Mouse (Mus musculus) liver, embryonic 16.5 days (tissue): ENCODE measurements at regions not wholly inside any gene's neighbourhood (a gene's known extent, or its start where the extent isn't known, plus 50 kb on each side); places are given as distances from the start of the nearest gene placed in this dataset.
"Not testable (repeated sequence)": the region's sequence is repeated elsewhere in the genome, so short reads cannot be mapped to it uniquely, and the experiment has no call there.

Experiments used
- ATAC-seq: fragments of 200-750 bp; cut with Nextera tagmentation; 2 replicates; pipeline ENCODE4 v1.8.0; 2017; ENCODE audit warnings: low read depth, mild to moderate bottlenecking, moderate number of reproducible peaks, moderate library complexity
- H3K27ac ChIP-seq: fragments of 300-500 bp; sonication (generic); 2 replicates; pipeline ENCODE4 v1.5.1; 2014; ENCODE audit warnings: mild to moderate bottlenecking, low read length
- H3K27me3 ChIP-seq: fragments of 300-500 bp; sonication (generic); 2 replicates; pipeline ENCODE4 v1.6.1; 2014; ENCODE audit warnings: low read depth, low read length, mixed read lengths; ENCODE audit not compliant: control insufficient read depth, insufficient read depth
- H3K36me3 ChIP-seq: fragments of 300-500 bp; sonication (generic); 2 replicates; pipeline ENCODE4 v1.6.1; 2014; ENCODE audit warnings: mild to moderate bottlenecking; ENCODE audit not compliant: control insufficient read depth, insufficient read depth
- H3K4me1 ChIP-seq: fragments of 300-500 bp; sonication (generic); 2 replicates; pipeline ENCODE4 v1.6.1; 2014; ENCODE audit warnings: low read depth, low read length, mixed read lengths; ENCODE audit not compliant: control insufficient read depth
- H3K4me2 ChIP-seq: fragments of 300-500 bp; sonication (generic); 2 replicates; pipeline ENCODE4 v1.6.1; 2014; ENCODE audit warnings: low read depth, low read length, mixed read lengths
- H3K4me3 ChIP-seq: fragments of 300-500 bp; sonication (generic); 2 replicates; pipeline ENCODE4 v1.5.1; 2014; ENCODE audit warnings: low read depth, mild to moderate bottlenecking, low read length
- H3K9ac ChIP-seq: fragments of 300-500 bp; sonication (generic); 2 replicates; pipeline ENCODE4 v1.6.1; 2014; ENCODE audit warnings: low read depth, low read length
- H3K9me3 ChIP-seq: fragments of 300-500 bp; sonication (generic); replicated peaks from 2 replicates; pipeline ENCODE4 v1.6.1; 2016; ENCODE audit warnings: low read length; ENCODE audit not compliant: control insufficient read depth
- WGBS: fragments of 180-500 bp; shearing (Covaris S2); extraction: QIAGEN DNeasy Blood & Tissue Kit; methylation state at CpG from one replicate; pipeline ENCODE4 v1.1.7; 2014; ENCODE audit not compliant: insufficient replicate concordance; 5-methylcytosine and 5-hydroxymethylcytosine counted together

DNA sequence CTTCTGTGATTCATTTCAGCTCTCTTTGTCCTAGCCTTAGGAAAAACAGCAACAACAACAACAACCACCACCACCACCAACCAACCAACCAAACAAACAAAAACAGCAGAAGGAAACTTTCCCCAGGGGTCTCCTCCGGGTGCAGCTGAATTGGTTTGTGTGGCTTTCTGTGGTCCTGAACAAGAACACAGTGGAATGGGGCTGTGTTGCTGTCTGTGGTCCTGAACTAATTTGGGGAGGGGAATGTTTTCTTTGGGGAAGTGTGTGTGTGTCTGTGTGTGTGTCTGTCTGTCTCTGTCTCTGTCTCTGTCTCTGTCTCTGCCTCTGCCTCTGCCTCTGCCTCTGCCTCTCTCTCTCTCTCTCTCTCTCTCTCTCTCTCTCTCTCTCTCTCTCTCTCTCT is 164.8 kb upstream of the 1700012A03Rik start:
- not testable (repeated sequence) for H3K27ac ChIP-seq, H3K27me3 ChIP-seq, ATAC-seq, H3K9ac ChIP-seq, H3K4me2 ChIP-seq, H3K9me3 ChIP-seq, H3K36me3 ChIP-seq, H3K4me3 ChIP-seq, H3K4me1 ChIP-seq
- WGBS = 11% methylated on average over 1 of the region's 1 CpGs

GRCm38 (mm10) chr6:31883726-31884125 is 166.3 kb upstream of the 1700012A03Rik start:
- Histone ChIP-seq H3K4me3 (no peak overlapping the region), H3K27ac (no peak overlapping the region), H3K9ac (no peak overlapping the region), H3K4me2 (no peak overlapping the region), H3K27me3 (no peaks in the 10 kb centered on the region), H3K9me3 (no peaks in the 10 kb centered on the region), H3K36me3 (no peaks in the 10 kb centered on the region), H3K4me1 (no peaks in the 10 kb centered on the region)
- no peak for ATAC-seq
- 4% methylated on average over 2 of the region's 2 CpGs for WGBS

- Histone ChIP-seq H3K9me3 (no peaks in the 10 kb centered on the region), H3K4me2 (no peak overlapping the region), H3K27me3 (no peaks in the 10 kb centered on the region), H3K36me3 (no peaks in the 10 kb centered on the region), H3K4me3 (no peak overlapping the region), H3K27ac (no peak overlapping the region), H3K4me1 (no peaks in the 10 kb centered on the region), H3K9ac (no peak overlapping the region)
- ATAC-seq = no peak
- WGBS = 65% methylated on average over 6 of the region's 6 CpGs
These were observed 175.4 kb upstream of the 1700012A03Rik start for GRCm38 (mm10) chr6:31874616-31875015.

GRCm38 (mm10) chr6:31873911-31874310 is 176.1 kb upstream of the 1700012A03Rik start:
- no peak for ATAC-seq
- no peaks in the 10 kb centered on the region for H3K36me3 ChIP-seq
- H3K9me3 ChIP-seq = no peaks in the 10 kb centered on the region
- H3K4me1 ChIP-seq = no peaks in the 10 kb centered on the region
- 70% methylated on average over 1 of the region's 1 CpGs for WGBS
- no peaks in the 10 kb centered on the region for H3K27me3 ChIP-seq
- no peak overlapping the region for H3K27ac ChIP-seq
- no peak overlapping the region for H3K9ac ChIP-seq
- no peak overlapping the region for H3K4me2 ChIP-seq
- no peak overlapping the region for H3K4me3 ChIP-seq

DNA sequence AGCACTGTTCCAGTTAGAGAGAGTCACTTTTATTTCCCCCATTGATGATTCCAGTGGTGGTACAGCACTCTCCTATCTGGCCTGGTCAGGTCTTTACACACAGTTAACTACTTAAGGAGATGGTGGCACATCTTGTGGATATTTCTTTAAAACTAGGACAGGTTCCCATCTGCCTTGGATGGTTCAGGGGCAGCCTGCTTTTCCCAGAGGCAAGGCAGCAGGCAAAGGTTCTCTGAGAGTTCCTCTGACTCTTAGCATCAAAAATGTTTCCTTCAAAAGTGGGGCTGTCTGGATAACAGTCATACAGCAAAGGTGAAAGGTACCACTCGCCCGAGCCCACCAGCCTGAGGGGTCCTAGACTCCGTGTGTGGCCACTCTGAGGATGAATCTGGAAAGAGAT is 178.3 kb upstream of the 1700012A03Rik start:
- Histone ChIP-seq H3K4me3 (no peak overlapping the region), H3K36me3 (no peaks in the 10 kb centered on the region), H3K4me2 (no peak overlapping the region), H3K9ac (no peak overlapping the region), H3K27ac (no peak overlapping the region), H3K4me1 (no peaks in the 10 kb centered on the region), H3K27me3 (no peaks in the 10 kb centered on the region), H3K9me3 (no peaks in the 10 kb centered on the region)
- 69% methylated on average over 3 of the region's 3 CpGs for WGBS
- no peak for ATAC-seq

GRCm38 (mm10) chr6:31861996-31862395 is 188.1 kb upstream of the 1700012A03Rik start:
- WGBS = 54% methylated on average over 7 of the region's 7 CpGs
- H3K9me3 ChIP-seq = no peaks in the 10 kb centered on the region

DNA sequence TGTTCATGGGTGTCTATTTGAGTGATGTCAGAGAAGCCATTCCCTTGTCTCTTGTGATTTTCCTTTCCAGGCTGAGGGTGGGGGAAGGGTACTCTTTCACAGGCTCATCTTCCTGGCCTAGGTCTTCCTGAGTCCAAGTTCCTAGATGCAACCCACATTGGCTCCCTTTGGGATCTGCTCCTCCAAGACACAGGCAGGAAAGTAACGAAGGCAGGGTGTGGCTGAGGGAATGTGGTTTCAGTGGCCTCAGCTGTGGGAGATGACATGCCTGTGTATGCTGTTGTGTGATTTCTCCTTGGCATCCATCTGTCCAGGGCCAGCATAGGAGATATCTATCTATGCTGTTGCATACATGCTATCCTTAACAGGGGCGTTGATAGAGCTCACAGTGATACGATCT is 190.4 kb upstream of the 1700012A03Rik start:
- no peaks in the 10 kb centered on the region for H3K9me3 ChIP-seq
- H3K36me3 ChIP-seq = no peaks in the 10 kb centered on the region
- WGBS = 55% methylated on average over 3 of the region's 3 CpGs
- H3K27me3 ChIP-seq = no peaks in the 10 kb centered on the region
- H3K4me2 ChIP-seq = no peak overlapping the region
- H3K4me3 ChIP-seq = no peak overlapping the region
- ATAC-seq = no peak
- H3K27ac ChIP-seq = no peak overlapping the region
- H3K4me1 ChIP-seq = no peaks in the 10 kb centered on the region
- no peak overlapping the region for H3K9ac ChIP-seq

More at GRCm38 (mm10) chr6:31861996-31862395, 188.1 kb upstream of the 1700012A03Rik start:
- H3K4me3 ChIP-seq = no peak overlapping the region
- no peaks in the 10 kb centered on the region for H3K36me3 ChIP-seq
- H3K27me3 ChIP-seq = no peaks in the 10 kb centered on the region
- H3K4me2 ChIP-seq = no peak overlapping the region
- no peak for ATAC-seq
- H3K9ac ChIP-seq = no peak overlapping the region
- no peaks in the 10 kb centered on the region for H3K4me1 ChIP-seq
- no peak overlapping the region for H3K27ac ChIP-seq

- Histone ChIP-seq H3K4me2 (no peak overlapping the region), H3K4me1 (no peaks in the 10 kb centered on the region), H3K9me3 (no peaks in the 10 kb centered on the region), H3K27me3 (no peaks in the 10 kb centered on the region), H3K9ac (no peak overlapping the region), H3K4me3 (no peak overlapping the region), H3K27ac (no peak overlapping the region), H3K36me3 (no peaks in the 10 kb centered on the region)
- ATAC-seq = no peak
- WGBS = 77% methylated on average over 14 of the region's 16 CpGs
These were observed 195.8 kb upstream of the 1700012A03Rik start for GRCm38 (mm10) chr6:31854261-31854660.

DNA sequence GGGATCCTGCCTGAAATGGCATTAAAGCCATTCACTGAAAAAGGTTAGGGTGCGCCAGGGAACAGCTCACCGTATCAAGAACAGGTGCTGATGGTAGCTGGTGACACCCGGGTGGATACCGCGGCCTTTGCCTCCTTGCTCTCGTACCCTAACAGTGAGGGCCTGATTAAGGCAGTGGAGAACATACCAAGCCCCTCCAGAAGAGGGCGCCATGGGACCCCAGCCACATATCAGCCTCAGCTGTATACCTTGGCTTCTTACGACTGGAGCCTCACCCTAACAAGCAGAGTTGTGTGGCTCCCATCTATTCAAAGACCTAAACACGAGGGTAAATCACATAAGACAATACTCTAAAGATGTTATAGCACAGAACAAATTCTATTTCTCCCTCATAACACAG is 203.7 kb upstream of the 1700012A03Rik start:
- 66% methylated on average over 9 of the region's 9 CpGs for WGBS
- no peaks in the 10 kb centered on the region for H3K36me3 ChIP-seq
- no peak overlapping the region for H3K4me3 ChIP-seq
- H3K27me3 ChIP-seq = no peaks in the 10 kb centered on the region
- ATAC-seq = no peak
- H3K4me2 ChIP-seq = no peak overlapping the region
- H3K27ac ChIP-seq = no peak overlapping the region
- no peaks in the 10 kb centered on the region for H3K4me1 ChIP-seq
- H3K9me3 ChIP-seq = no peaks in the 10 kb centered on the region
- H3K9ac ChIP-seq = no peak overlapping the region

- WGBS = 56% methylated on average over 5 of the region's 5 CpGs
- no peaks in the 10 kb centered on the region for H3K27me3 ChIP-seq
- no peak for ATAC-seq
These were observed 204.4 kb upstream of the 1700012A03Rik start for GRCm38 (mm10) chr6:31845671-31846070.

More at GRCm38 (mm10) chr6:31845671-31846070, 204.4 kb upstream of the 1700012A03Rik start:
- Histone ChIP-seq H3K4me1 (no peaks in the 10 kb centered on the region), H3K27ac (no peak overlapping the region), H3K4me2 (no peak overlapping the region), H3K9ac (no peak overlapping the region), H3K36me3 (no peaks in the 10 kb centered on the region), H3K9me3 (no peaks in the 10 kb centered on the region), H3K4me3 (no peak overlapping the region)
